Mouse (Mus musculus): Measurements from ENCODE around the gene Efcab1.
"Not testable (repeated sequence)": the region's sequence is repeated elsewhere in the genome, so short reads cannot be mapped to it uniquely, and the experiment has no call there.

The Efcab1 gene

DNA sequence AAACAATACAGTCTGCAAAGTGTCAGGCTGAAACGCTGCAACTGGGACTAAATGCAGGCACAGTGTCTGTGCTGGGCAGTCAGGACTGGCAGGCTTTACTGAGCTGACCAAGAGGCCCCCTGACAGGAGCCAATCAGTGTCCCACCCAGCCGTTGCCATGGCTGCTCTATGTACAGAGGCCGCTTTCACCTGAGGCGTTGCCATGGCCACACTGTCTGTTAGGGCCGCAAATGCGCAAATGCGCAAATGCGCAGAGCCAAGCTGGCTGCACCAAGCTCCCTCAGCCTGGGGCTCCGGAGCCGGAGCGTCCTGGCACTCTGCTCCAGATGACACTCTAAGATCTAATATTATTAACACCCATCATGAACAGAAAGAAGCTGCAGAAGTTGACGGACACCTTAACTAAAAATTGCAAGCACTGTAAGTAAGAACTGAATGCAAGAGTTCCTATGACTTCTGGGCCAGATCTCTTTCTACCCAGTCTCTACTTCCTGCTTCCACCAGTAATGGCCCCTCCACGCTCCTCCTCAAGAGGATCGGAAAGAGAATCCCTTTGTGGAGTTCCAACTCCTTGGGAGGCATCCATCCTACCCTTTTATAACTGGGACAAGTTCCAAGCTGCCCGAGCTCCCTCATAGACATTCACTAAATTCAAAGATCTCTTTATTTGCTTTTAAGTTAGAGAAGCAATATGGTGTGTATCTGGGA is at the start of gene Efcab1:
TSS of gene Efcab1 (plus strand) at position 214 of the 708 bp plus-strand sequence.
- Histone ChIP-seq H3K27me3 (ENCODE audit: insufficient read depth, low read length) (no peaks in the 10 kb centered on the region), H3K4me1 (replicated peaks; ENCODE audit: low read depth, low read length) (peaks cover 6% of the 10 kb centered on the region), H3K4me3 (replicated peaks; ENCODE audit: low read length) (peak within 1 kb of the TSS; percentile 43), H3K36me3 (ENCODE audit: insufficient read depth, low read length) (no peaks in the 10 kb centered on the region), H3K9me3 (ENCODE audit: low read length) (no peaks in the 10 kb centered on the region)
- TF ChIP-seq CTCF (conservative IDR thresholded peaks at IDR 0.05; ENCODE audit: low read length) (no peak), POU5F1 (IDR thresholded peaks at IDR 0.05; ENCODE audit: borderline replicate concordance, low read length) (no peak), NANOG (IDR thresholded peaks at IDR 0.05; ENCODE audit: borderline replicate concordance, low read length) (no peak)

DNA sequence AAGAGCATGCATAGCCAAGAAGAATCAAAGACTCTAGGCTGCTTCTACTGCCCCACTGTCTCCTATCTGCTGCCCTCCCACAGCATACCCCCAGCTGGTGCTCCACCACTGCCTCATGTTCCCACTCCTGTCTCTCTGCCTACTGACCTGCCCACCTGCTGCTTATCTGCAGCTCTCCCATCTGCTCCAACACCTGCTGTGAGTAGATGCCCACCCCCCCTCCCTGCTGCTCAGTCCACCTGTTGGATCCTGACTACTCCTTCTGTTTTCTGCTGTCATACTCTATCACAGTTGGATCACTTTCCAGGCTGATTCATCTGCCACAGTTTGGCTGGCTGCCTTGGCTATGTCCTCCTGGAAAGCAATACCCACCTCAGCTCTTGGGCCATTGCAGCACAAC is 47.0 kb upstream of the Efcab1 start:
- Histone ChIP-seq H3K27me3 (ENCODE audit: insufficient read depth, low read length) (no peaks in the 10 kb centered on the region), H3K4me1 (replicated peaks; ENCODE audit: low read depth, low read length) (no peaks in the 10 kb centered on the region), H3K9me3 (ENCODE audit: low read length) (no peaks in the 10 kb centered on the region), H3K4me3 (replicated peaks; ENCODE audit: low read length) (no peak overlapping the region), H3K36me3 (ENCODE audit: insufficient read depth, low read length) (no peaks in the 10 kb centered on the region)
- TF ChIP-seq NANOG (IDR thresholded peaks at IDR 0.05; ENCODE audit: borderline replicate concordance, low read length) = no peak
- no peak for TF ChIP-seq CTCF (conservative IDR thresholded peaks at IDR 0.05; ENCODE audit: low read length)
- no peak for TF ChIP-seq POU5F1 (IDR thresholded peaks at IDR 0.05; ENCODE audit: borderline replicate concordance, low read length)

DNA sequence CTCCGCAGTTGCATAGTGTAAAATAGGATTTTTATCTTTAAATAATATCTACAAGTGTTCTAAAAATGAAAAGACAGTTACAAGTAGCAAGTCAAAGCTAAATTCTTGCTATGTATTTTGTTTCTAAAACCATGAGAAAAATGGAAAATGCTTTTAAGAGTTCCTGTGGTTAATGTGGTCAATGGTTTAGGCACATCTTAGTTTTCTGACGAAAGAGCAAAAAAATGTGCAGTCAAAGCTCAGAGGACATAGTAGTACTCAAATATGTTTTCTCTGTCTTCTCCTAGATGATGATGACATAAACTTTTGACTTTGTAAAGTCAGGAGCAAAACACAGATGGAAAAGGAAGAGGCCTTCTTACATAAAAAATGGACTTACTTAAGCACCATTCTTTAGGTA is 21.5 kb upstream of the Efcab1 start:
- no peaks in the 10 kb centered on the region for H3K9me3 ChIP-seq (ENCODE audit: low read length)
- H3K27me3 ChIP-seq (ENCODE audit: insufficient read depth, low read length) = no peaks in the 10 kb centered on the region
- no peaks in the 10 kb centered on the region for H3K4me1 ChIP-seq (replicated peaks; ENCODE audit: low read depth, low read length)
- H3K4me3 ChIP-seq (replicated peaks; ENCODE audit: low read length) = no peak overlapping the region
- H3K36me3 ChIP-seq (ENCODE audit: insufficient read depth, low read length) = no peaks in the 10 kb centered on the region
- TF ChIP-seq POU5F1 (IDR thresholded peaks at IDR 0.05; ENCODE audit: borderline replicate concordance, low read length) = no peak
- no peak for TF ChIP-seq NANOG (IDR thresholded peaks at IDR 0.05; ENCODE audit: borderline replicate concordance, low read length)
- no peak for TF ChIP-seq CTCF (conservative IDR thresholded peaks at IDR 0.05; ENCODE audit: low read length)

DNA sequence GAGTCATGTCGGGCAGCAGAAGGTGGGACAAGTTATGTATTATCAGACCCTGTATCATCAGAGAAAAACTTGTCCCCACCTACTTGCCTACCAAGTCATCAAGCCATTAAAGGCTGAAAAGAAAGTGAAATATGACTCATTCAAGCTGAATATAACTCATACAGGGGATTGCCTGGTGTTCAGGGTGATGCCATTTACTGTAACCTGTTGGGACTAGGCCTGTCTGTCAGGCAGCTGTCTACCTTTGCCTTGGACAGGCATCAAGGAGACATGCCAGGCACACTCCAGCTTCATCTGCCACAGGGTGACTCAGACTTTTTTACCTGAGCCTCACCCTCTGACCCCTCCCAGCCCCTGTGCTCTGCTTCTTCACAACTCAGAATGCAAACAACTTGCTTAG is 21.0 kb upstream of the Efcab1 start:
- H3K9me3 ChIP-seq (ENCODE audit: low read length) = no peaks in the 10 kb centered on the region
- H3K27me3 ChIP-seq (ENCODE audit: insufficient read depth, low read length) = no peaks in the 10 kb centered on the region
- no peaks in the 10 kb centered on the region for H3K4me1 ChIP-seq (replicated peaks; ENCODE audit: low read depth, low read length)
- no peak for TF ChIP-seq NANOG (IDR thresholded peaks at IDR 0.05; ENCODE audit: borderline replicate concordance, low read length)
- H3K4me3 ChIP-seq (replicated peaks; ENCODE audit: low read length) = no peak overlapping the region
- H3K36me3 ChIP-seq (ENCODE audit: insufficient read depth, low read length) = no peaks in the 10 kb centered on the region

DNA sequence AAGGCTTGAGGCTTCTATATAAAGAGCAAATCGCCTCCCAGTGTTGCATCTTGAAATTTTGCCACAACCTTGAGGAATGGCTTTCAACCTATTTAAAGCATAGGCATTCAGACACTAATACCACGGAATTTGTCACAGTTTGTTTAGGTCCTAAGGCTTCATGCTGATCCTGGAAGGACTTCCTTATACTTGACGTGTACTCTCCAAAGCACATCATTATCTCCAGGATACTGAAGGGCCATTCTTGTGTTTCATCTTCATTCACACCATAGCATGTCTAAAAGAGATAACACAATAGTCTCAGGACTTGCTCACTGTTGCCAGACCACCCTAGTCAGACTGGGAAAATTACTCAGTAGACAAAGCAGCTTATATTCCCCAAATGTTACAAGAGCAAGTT is 13.9 kb upstream of the Efcab1 start:
- Histone ChIP-seq H3K27me3 (ENCODE audit: insufficient read depth, low read length) (no peaks in the 10 kb centered on the region), H3K36me3 (ENCODE audit: insufficient read depth, low read length) (no peaks in the 10 kb centered on the region), H3K9me3 (ENCODE audit: low read length) (no peaks in the 10 kb centered on the region), H3K4me3 (replicated peaks; ENCODE audit: low read length) (no peak overlapping the region), H3K4me1 (replicated peaks; ENCODE audit: low read depth, low read length) (no peaks in the 10 kb centered on the region)
- TF ChIP-seq NANOG (IDR thresholded peaks at IDR 0.05; ENCODE audit: borderline replicate concordance, low read length) (no peak), POU5F1 (IDR thresholded peaks at IDR 0.05; ENCODE audit: borderline replicate concordance, low read length) (no peak), CTCF (conservative IDR thresholded peaks at IDR 0.05; ENCODE audit: low read length) (no peak)

DNA sequence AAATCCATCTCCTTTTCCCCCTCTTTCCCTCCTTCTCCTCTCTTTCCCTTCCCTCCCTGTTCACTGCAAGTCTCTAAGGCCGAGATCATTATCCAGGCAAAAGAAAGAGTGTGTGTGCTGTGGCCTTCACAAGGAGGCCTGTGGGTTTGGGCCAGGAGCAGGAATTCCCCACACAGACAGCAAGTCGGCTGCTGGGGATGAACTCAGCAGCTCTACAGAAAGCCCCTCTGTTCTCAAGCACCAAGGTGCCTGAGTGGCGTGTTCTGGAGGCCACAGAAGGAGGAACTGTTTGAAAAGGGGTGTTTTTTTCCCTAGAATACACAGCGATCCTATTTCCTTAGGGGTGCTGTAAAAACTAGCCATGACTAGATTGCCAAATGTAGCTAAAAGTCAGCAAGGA is 12.5 kb upstream of the Efcab1 start:
- Histone ChIP-seq H3K4me3 (replicated peaks; ENCODE audit: low read length) (no peak overlapping the region), H3K9me3 (ENCODE audit: low read length) (no peaks in the 10 kb centered on the region), H3K27me3 (ENCODE audit: insufficient read depth, low read length) (no peaks in the 10 kb centered on the region), H3K36me3 (ENCODE audit: insufficient read depth, low read length) (no peaks in the 10 kb centered on the region), H3K4me1 (replicated peaks; ENCODE audit: low read depth, low read length) (no peaks in the 10 kb centered on the region)
- TF ChIP-seq POU5F1 (IDR thresholded peaks at IDR 0.05; ENCODE audit: borderline replicate concordance, low read length) = no peak
- no peak for TF ChIP-seq CTCF (conservative IDR thresholded peaks at IDR 0.05; ENCODE audit: low read length)
- TF ChIP-seq NANOG (IDR thresholded peaks at IDR 0.05; ENCODE audit: borderline replicate concordance, low read length) = no peak

DNA sequence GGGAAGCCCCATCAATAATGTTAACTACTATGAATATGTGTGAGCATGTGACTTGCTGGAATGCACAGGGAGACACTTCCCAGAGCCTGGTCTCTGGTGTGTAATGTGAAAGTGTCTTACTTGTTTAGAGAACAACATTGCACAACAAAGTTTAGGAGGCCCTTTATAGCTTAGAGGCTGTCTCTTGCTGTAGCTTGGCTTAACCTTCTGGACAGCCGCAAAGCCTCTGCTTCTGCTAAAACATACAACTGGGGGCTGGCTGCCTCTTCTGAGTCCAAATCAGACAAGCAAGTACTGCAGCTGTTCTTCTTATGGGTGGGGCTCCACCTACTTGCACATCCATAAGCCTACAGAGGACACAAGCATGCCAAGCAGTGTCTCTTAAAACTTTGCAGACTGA is 11.7 kb upstream of the Efcab1 start:
- Histone ChIP-seq H3K4me3 (replicated peaks; ENCODE audit: low read length) (no peak overlapping the region), H3K36me3 (ENCODE audit: insufficient read depth, low read length) (no peaks in the 10 kb centered on the region), H3K9me3 (ENCODE audit: low read length) (no peaks in the 10 kb centered on the region), H3K27me3 (ENCODE audit: insufficient read depth, low read length) (no peaks in the 10 kb centered on the region), H3K4me1 (replicated peaks; ENCODE audit: low read depth, low read length) (no peaks in the 10 kb centered on the region)
- TF ChIP-seq POU5F1 (IDR thresholded peaks at IDR 0.05; ENCODE audit: borderline replicate concordance, low read length) (no peak), NANOG (IDR thresholded peaks at IDR 0.05; ENCODE audit: borderline replicate concordance, low read length) (no peak), CTCF (conservative IDR thresholded peaks at IDR 0.05; ENCODE audit: low read length) (no peak)

DNA sequence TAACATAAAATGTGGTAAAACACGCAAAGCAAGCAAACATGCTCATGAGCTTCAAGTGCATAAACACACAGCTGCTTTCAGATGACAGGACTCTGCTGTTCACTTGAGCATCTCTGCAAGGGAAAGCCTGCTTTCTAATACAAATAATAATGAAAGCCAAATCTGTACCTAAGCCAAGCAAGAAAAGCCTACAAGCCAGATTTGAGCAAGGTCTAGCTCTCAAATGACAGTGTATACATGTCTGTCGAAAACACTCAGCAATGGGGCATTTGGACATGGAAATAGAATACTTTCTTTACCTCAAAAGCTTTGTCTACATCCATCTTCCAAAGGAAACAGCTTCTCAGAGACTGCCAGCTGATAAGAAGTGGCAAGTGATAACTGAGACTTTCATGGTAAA is 10.9 kb upstream of the Efcab1 start:
- Histone ChIP-seq H3K36me3 (ENCODE audit: insufficient read depth, low read length) (no peaks in the 10 kb centered on the region), H3K9me3 (ENCODE audit: low read length) (no peaks in the 10 kb centered on the region), H3K4me3 (replicated peaks; ENCODE audit: low read length) (no peak overlapping the region), H3K4me1 (replicated peaks; ENCODE audit: low read depth, low read length) (no peaks in the 10 kb centered on the region), H3K27me3 (ENCODE audit: insufficient read depth, low read length) (no peaks in the 10 kb centered on the region)
- no peak for TF ChIP-seq NANOG (IDR thresholded peaks at IDR 0.05; ENCODE audit: borderline replicate concordance, low read length)
- no peak for TF ChIP-seq POU5F1 (IDR thresholded peaks at IDR 0.05; ENCODE audit: borderline replicate concordance, low read length)
- TF ChIP-seq CTCF (conservative IDR thresholded peaks at IDR 0.05; ENCODE audit: low read length) = no peak

DNA sequence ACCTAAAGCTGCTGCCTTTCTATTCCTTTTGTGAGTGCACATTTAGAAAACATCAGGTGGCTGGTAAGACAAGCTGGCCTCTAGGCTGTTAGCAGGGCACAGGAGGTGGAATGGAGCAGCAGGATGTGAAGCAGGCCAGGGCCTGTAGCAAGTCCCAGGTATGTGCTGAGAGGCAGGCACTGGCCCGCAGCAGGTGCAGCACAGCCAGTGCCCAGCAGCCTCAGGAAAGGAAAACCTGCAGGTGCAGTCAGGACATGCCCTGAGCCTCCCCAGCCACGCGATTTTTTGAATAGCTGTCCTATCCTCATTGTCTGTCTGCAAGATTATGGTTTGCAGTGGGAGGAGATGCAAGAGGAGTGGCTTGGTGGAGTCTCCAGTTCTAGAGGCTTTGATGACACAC is 24.3 kb downstream of the Efcab1 start:
- not testable (repeated sequence) for H3K4me3 ChIP-seq (replicated peaks; ENCODE audit: low read length); H3K36me3 ChIP-seq (ENCODE audit: insufficient read depth, low read length); H3K9me3 ChIP-seq (ENCODE audit: low read length); H3K4me1 ChIP-seq (replicated peaks; ENCODE audit: low read depth, low read length); H3K27me3 ChIP-seq (ENCODE audit: insufficient read depth, low read length)

DNA sequence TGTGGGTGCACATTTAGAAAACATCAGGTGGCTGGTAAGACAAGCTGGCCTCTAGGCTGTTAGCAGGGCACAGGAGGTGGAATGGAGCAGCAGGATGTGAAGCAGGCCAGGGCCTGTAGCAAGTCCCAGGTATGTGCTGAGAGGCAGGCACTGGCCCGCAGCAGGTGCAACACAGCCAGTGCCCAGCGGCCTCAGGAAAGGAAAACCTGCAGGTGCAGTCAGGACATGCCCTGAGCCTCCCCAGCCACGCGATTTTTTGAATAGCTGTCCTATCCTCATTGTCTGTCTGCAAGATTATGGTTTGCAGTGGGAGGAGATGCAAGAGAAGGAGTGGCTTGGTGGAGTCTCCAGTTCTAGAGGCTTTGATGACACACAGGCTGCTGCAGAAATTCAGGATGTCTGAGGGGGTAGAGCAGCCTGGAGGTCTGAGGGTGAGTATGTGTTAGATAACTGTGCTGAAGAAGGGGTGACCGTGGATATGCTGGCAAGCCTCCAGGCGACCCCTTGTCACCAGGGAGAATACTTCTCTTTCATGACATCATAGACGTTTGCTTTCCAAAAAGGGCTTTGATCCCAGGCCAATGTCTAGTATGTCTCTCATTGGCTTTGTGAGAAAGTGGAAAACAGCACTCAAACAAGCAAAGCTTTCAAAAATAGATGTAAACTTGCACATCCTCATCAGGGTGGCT is 30.2 kb downstream of the Efcab1 start:
- not testable (repeated sequence) for H3K36me3 ChIP-seq (ENCODE audit: insufficient read depth, low read length); H3K4me3 ChIP-seq (replicated peaks; ENCODE audit: low read length); H3K27me3 ChIP-seq (ENCODE audit: insufficient read depth, low read length); H3K4me1 ChIP-seq (replicated peaks; ENCODE audit: low read depth, low read length); H3K9me3 ChIP-seq (ENCODE audit: low read length)

Data from E14TG2a.4 (cell line).